8 mouse cellular contexts compared by ENCODE assay signal in the genomic region with DNA sequence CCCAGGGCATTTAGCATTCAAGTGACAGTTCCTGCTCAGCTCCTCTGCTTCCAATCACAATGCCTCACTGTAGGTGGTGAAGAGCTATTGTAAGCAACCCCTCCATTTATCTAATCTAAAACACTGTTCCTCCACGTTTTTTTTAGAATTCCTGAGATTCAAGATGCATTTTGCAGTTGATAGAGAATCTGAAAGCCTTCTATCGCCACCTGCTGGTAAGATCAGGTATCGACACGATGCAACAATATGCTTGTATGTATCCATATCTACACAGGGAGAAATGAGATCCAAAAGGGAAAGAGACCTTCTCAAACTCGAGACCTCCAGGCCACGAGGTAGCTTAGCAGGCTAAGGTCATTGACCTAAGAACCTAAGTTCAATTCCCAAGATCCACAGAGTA. TPM values are rescaled to one million over a fixed set of nuclear protein-coding genes. Genes with fewer than 3 reads are reported as not detected.
DNase-seq lines count a peak whose midpoint lies in the region; ATAC-seq and TF ChIP-seq lines count a peak whose summit lies in the region.

No protein-coding gene starts in this region.

- ATAC-seq in forebrain, embryonic 15.5 days (replicated peaks) = 0 out of 2 replicates have a peak, but pooled peaks have one; percentile 16

- H3K4me1 ChIP-seq in forebrain, embryonic 15.5 days = no peaks in the 10 kb centered on the region
- H3K4me1 ChIP-seq in kidney, adult 2 months (ENCODE audit: control insufficient read depth, insufficient read depth, low read length) = no peaks in the 10 kb centered on the region

- no peak overlapping the region for H3K4me2 ChIP-seq in forebrain, embryonic 15.5 days (replicated peaks)

- H3K27ac ChIP-seq in forebrain, embryonic 15.5 days (replicated peaks) = no peak overlapping the region
- H3K27ac ChIP-seq in kidney, adult 2 months (ENCODE audit: insufficient read depth, low read depth, low read length) = no peak overlapping the region

- H3K9me3 ChIP-seq in forebrain, embryonic 15.5 days = no peaks in the 10 kb centered on the region

- no peak for TF ChIP-seq POLR2A in kidney, adult 2 months (IDR thresholded peaks at IDR 0.05; ENCODE audit: low read depth, low read length)

- H3K4me3 ChIP-seq in forebrain, embryonic 15.5 days = no peak overlapping the region
- H3K4me3 ChIP-seq in kidney, adult 2 months (ENCODE audit: insufficient read depth, low read depth, low read length) = no peak overlapping the region

- peak; percentile 25 to 50 for DNase-seq in urinary bladder, adult 18-20 months (ENCODE audit: low spot score in 2 of 2)
- no peak for DNase-seq in urinary bladder, adult 2 months (ENCODE audit: low spot score)
- peak; percentile 57 for DNase-seq in brain, embryonic 18.5 days (ENCODE audit: low read depth, low spot score)
- DNase-seq in kidney, adult 2 months = peak; percentile 75
- peak; percentile 81 for DNase-seq in left cerebral cortex, postnatal 4 days
- peak; percentile 65 for DNase-seq in retina, adult 2 months (ENCODE audit: low read depth, low spot score)
- peak; percentile 84 for DNase-seq in urinary bladder, postnatal 14 days (ENCODE audit: low spot score)

- no peak overlapping the region for H3K9ac ChIP-seq in forebrain, embryonic 15.5 days (replicated peaks)

- H3K27me3 ChIP-seq in forebrain, embryonic 15.5 days = no peaks in the 10 kb centered on the region
- no peaks in the 10 kb centered on the region for H3K27me3 ChIP-seq in kidney, adult 2 months (replicated peaks; ENCODE audit: control insufficient read depth, insufficient read depth, low read length)

- TF ChIP-seq CTCF in kidney, adult 2 months (conservative IDR thresholded peaks at IDR 0.05; ENCODE audit: insufficient read depth, insufficient read length, low read depth, low read length) = peak; percentile 34

- peaks cover 9% of the 10 kb centered on the region; the same call in 1 of the 2 replicates for H3K36me3 ChIP-seq in forebrain, embryonic 15.5 days
- H3K36me3 ChIP-seq in kidney, adult 2 months (ENCODE audit: control insufficient read depth, insufficient read depth, low read length) = no peaks in the 10 kb centered on the region; the same call in 1 of the 2 replicates

- WGBS in forebrain, embryonic 15.5 days = 2% methylated on average over 6 of the region's 6 CpGs
- under 1% methylated on average over 6 of the region's 6 CpGs for WGBS in kidney, adult 2 months

- intact Hi-C loops in left cerebral cortex, postnatal 4 days (cut with DNase I) = loop anchor here (2.0 to 5.0 kb wide), 2 partner anchors 53 to 107 kb away; no protein-coding TSS in a partner anchor

RNA-seq across cellular contexts. Expression of a gene that starts 21.4 kb away (rescaled TPM):
- 19.5 and 25.0 TPM in 2 replicates for polyA plus RNA-seq in urinary bladder, adult 2 months (2012; rRNA removed)
- polyA plus RNA-seq in forebrain, embryonic 15.5 days (2015; fragmentation: Nextera tagmentation; extraction: Ambion mirVana) = 11.3 and 13.2 TPM in 2 replicates
- polyA plus RNA-seq in kidney, adult 2 months (2012; rRNA removed) = 19.1 and 20.6 TPM in 2 replicates
- 10 to 100 TPM; 22.8 to 24.9 TPM for total RNA-seq in left cerebral cortex, postnatal 4 days (2021)

RNA-seq across cellular contexts. Expression of a gene that starts 49.2 kb away (rescaled TPM):
- polyA plus RNA-seq in urinary bladder, adult 2 months (2012; rRNA removed) = 204 and 234 TPM in 2 replicates
- polyA plus RNA-seq in forebrain, embryonic 15.5 days (2015; fragmentation: Nextera tagmentation; extraction: Ambion mirVana) = 39.9 and 40.8 TPM in 2 replicates
- 76.5 and 87.9 TPM in 2 replicates for polyA plus RNA-seq in kidney, adult 2 months (2012; rRNA removed)
- total RNA-seq in left cerebral cortex, postnatal 4 days (2021) = 10 to 100 TPM; 70.0 to 70.2 TPM
